Mouse (Mus musculus) lung, adult 2 months (tissue): ENCODE measurements at regions not wholly inside any gene's neighbourhood (a gene's known extent, or its start where the extent isn't known, plus 50 kb on each side); places are given as distances from the start of the nearest gene placed in this dataset.

Experiments used
- CTCF ChIP-seq: fragments of 200-500 bp; IDR thresholded peaks from 2 replicates; pipeline ENCODE4 v1.5.1; 2011; ENCODE audit warnings: mild to moderate bottlenecking, low read length, control low read depth; ENCODE audit not compliant: insufficient read depth
- POLR2A ChIP-seq: fragments of 200-500 bp; IDR thresholded peaks from 2 replicates; pipeline ENCODE4 v1.6.1; 2011; ENCODE audit warnings: low read depth, mild to moderate bottlenecking, control low read depth, low read length, borderline replicate concordance; ENCODE audit errors: extremely low read depth

GRCm38 (mm10) chr3:130944241-130944640 is 166.0 kb upstream of the Lef1 start:
- TF ChIP-seq CTCF (no peak), POLR2A (no peak)
